Mouse (Mus musculus): ENCODE data around the gene Sdad1.

GRCm38 (mm10) chr5:92244900-92245299, 65.4 kb downstream of the Sdad1 start:
- no peak for TF ChIP-seq CTCF (conservative IDR thresholded peaks at IDR 0.05; ENCODE audit: insufficient read depth, insufficient read length, low read depth, low read length)
- TF ChIP-seq POLR2A (IDR thresholded peaks at IDR 0.05; ENCODE audit: low read depth, low read length) = no peak
